Mouse (Mus musculus) spleen, adult 18-20 months (tissue): ENCODE measurements around the gene Nt5c1a.

Source experiments
- DNase-seq, 2 experiments: peaks; one replicate each; pipeline ENCODE4 v3.0.0; 2022; ENCODE audit warnings: mixed read lengths in 2 of 2

The Nt5c1a gene

GRCm38 (mm10) chr4:123248971-123249567 lies 47.8 kb downstream of the Nt5c1a start:
- no peak for DNase-seq

GRCm38 (mm10) chr4:123252214-123252613 lies 50.9 kb downstream of the Nt5c1a start:
- no peak for DNase-seq

DNA sequence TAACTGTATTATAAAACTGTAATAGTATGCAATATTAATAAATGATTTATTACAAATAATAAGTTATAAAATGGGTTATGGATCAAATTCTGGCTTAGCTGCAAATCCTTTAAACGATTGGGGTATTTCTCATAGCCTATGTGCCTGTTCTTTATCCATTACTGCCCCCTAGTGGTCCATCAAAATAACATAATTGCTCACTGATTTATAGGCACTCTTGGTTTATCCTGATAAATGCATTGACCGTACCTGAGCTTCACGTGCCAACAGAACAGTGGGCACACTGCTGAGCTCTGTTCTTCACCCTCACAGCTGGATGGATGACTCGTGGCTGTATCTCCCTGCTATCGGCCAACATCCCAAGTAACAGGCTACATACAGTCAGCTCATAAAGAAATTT lies 53.3 kb downstream of the Nt5c1a start:
- no peak for DNase-seq

DNA sequence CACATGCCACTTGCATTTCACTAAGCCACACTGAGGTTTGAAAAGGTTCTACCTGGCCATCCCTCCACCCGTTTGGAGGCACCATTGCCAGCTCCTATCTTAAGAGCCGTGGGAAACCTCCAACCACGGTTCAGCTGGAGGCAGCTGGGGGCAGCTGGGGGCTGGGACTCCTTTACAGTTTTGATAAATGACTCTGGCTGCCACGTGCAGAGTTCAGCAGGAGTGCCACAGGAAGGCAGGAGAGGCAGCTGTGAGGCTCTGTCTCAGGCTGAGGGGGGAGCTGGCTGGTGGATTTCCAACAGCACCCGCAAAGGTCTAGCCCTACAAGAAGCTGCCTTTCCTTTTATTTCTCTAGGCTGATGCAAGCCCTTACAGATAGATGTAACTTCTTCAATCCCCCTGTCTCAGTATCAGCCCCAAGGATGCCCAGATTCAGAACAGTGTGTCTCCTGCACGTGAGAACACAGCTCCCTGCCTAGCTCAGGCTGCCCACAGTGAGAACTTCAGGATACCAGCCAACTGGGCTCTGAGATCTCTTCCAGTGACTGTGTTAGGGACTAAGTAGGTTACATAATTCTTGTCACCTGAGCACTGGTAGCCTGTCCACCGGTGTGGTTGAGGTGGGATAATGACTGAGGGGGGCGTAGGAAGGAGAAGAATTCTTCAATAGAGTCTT lies 58.9 kb downstream of the Nt5c1a start:
- no peak for DNase-seq

GRCm38 (mm10) chr4:123261721-123262401 lies 60.6 kb downstream of the Nt5c1a start, which contains the start of gene Pabpc4:
Gene Pabpc4 (plus strand): TSS chr4:123262351.
- no peak for DNase-seq
